Mouse (Mus musculus): ENCODE results near the gene Hist1h3a.
"Not testable (repeated sequence)": the region's sequence is repeated elsewhere in the genome, so short reads cannot be mapped to it uniquely, and the experiment has no call there.

The Hist1h3a gene

GRCm38 (mm10) chr13:23761871-23762821 lies at the start of gene Hist1h3a:
Gene Hist1h3a, minus strand, starts transcription at chr13:23762386.
- peak; percentile 79 for DNase-seq

- peak; percentile 32 for DNase-seq
Observed at GRCm38 (mm10) chr13:23806422-23807052, 44.4 kb upstream of the Hist1h3a start, which contains the start of gene Slc17a2. Gene Slc17a2, plus strand, starts transcription at chr13:23806993.

GRCm38 (mm10) chr13:23804532-23804931 lies 42.3 kb upstream of the Hist1h3a start:
- no peak for DNase-seq

GRCm38 (mm10) chr13:23799405-23799804 lies 37.2 kb upstream of the Hist1h3a start:
- no peak for DNase-seq

GRCm38 (mm10) chr13:23792520-23792919 lies 30.3 kb upstream of the Hist1h3a start:
- DNase-seq: peak; percentile 51

- no peak for DNase-seq
Observed at GRCm38 (mm10) chr13:23779025-23779424, 16.8 kb upstream of the Hist1h3a start.

- no peak for DNase-seq
Observed at GRCm38 (mm10) chr13:23778339-23778738, 16.2 kb upstream of the Hist1h3a start.

- peak; percentile 29 for DNase-seq
Observed at GRCm38 (mm10) chr13:23772561-23773313, 10.6 kb upstream of the Hist1h3a start.

- DNase-seq: not testable (repeated sequence)
Observed at GRCm38 (mm10) chr13:23769613-23770012, 7.4 kb upstream of the Hist1h3a start, which contains the start of gene Trim38. Gene Trim38, plus strand, starts transcription at chr13:23769913.

- DNase-seq: no peak
Observed at GRCm38 (mm10) chr13:23768834-23769397, 6.7 kb upstream of the Hist1h3a start.

- DNase-seq: no peak
Observed at GRCm38 (mm10) chr13:23766772-23767171, 4.6 kb upstream of the Hist1h3a start.

GRCm38 (mm10) chr13:23765172-23765513 lies 3.0 kb upstream of the Hist1h3a start:
- DNase-seq: no peak

- no peak for DNase-seq
Observed at GRCm38 (mm10) chr13:23764324-23765171, 2.4 kb upstream of the Hist1h3a start.

- peak; percentile 90 for DNase-seq
Observed at GRCm38 (mm10) chr13:23763586-23764323, 1.6 kb upstream of the Hist1h3a start, which contains the start of gene Hist1h1a. Gene Hist1h1a, plus strand, starts transcription at chr13:23763666.

- no peak for DNase-seq
Observed at GRCm38 (mm10) chr13:23763242-23763585, 1.0 kb upstream of the Hist1h3a start.

GRCm38 (mm10) chr13:23760972-23761864 lies 968 bp downstream of the Hist1h3a start, which contains the start of gene Hist1h4a:
Gene Hist1h4a, minus strand, starts transcription at chr13:23761230.
- DNase-seq: peak; percentile 99

GRCm38 (mm10) chr13:23760240-23760971 lies 1.8 kb downstream of the Hist1h3a start:
- DNase-seq: no peak

GRCm38 (mm10) chr13:23759916-23760239 lies 2.3 kb downstream of the Hist1h3a start:
- no peak for DNase-seq

GRCm38 (mm10) chr13:23759251-23759771 lies 2.9 kb downstream of the Hist1h3a start:
- DNase-seq: no peak

Data from kidney, postnatal 14 days (tissue).